In the genomic region with DNA sequence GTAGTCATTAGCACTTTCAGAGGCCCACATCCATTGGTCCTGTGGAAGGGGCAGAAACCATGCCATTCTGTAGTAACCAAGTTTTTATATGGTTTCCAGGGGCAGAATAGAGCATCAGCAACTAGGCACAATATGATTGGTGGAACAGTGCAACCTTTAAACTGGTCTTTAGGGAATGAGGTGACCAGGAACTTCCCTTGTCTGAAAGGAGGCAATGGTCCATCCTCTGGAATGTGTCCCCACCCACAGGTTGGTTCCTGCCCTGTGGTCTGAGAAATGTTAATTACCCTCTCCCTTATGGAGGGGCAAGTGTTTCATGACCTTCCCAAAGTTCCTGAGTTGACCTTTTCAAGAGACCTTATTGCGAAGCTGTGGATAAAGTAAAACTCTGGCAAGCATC, we compare ENCODE assay signal across 1 mouse cellular context. TPM values are rescaled to one million over a fixed set of nuclear protein-coding genes. Genes with fewer than 3 reads are reported as not detected.
"Had no signal": no experiment of that assay in that cellular context is flagged by ENCODE, and none has a peak within 500 bp of the region (broad histone marks: within the 10 kb centered on the region; RNA-seq: fewer than 3 reads in every experiment).

No protein-coding gene starts in this region.

RNA-seq across cellular contexts. Expression of gene Gm14325, which starts 3.5 kb away (rescaled TPM):
- polyA plus RNA-seq: erythroblast, embryonic 14.5 days had no signal

RNA-seq across cellular contexts. Expression of gene Gm14327, which starts 53.2 kb away (rescaled TPM):
- polyA plus RNA-seq: erythroblast, embryonic 14.5 days had no signal
